Mouse (Mus musculus) liver, postnatal 0 days (tissue): ENCODE data around the gene Il15. TPM values are rescaled to one million over a fixed set of nuclear protein-coding genes. Genes with fewer than 3 reads are reported as not detected.

Experiments used
- ATAC-seq: fragments of 200-750 bp; cut with Nextera tagmentation; 2 replicates; pipeline ENCODE4 v1.8.0; 2017; ENCODE audit warnings: mild to moderate bottlenecking, moderate library complexity
- DNase-seq: peaks from one replicate; pipeline ENCODE4 v3.0.0-alpha.2; 2016
- H3K27ac ChIP-seq: fragments of 300-500 bp; sonication (generic); 2 replicates; pipeline ENCODE4 v1.5.1; 2014; ENCODE audit warnings: antibody characterized with exemption, moderate library complexity, mild to moderate bottlenecking, low read depth
- H3K27me3 ChIP-seq: fragments of 300-500 bp; sonication (generic); 2 replicates; pipeline ENCODE4 v1.6.1; 2014; ENCODE audit warnings: low read length, control low read depth, mixed read lengths; ENCODE audit not compliant: insufficient read depth
- H3K36me3 ChIP-seq: fragments of 300-500 bp; sonication (generic); replicated peaks from 2 replicates; pipeline ENCODE4 v1.6.1; 2014; ENCODE audit warnings: mild to moderate bottlenecking, control low read depth, low read length, moderate library complexity, mixed read lengths; ENCODE audit not compliant: insufficient read depth
- H3K4me1 ChIP-seq: fragments of 300-500 bp; sonication (generic); 2 replicates; pipeline ENCODE4 v1.6.1; 2014; ENCODE audit warnings: antibody characterized with exemption, mild to moderate bottlenecking, control low read depth; ENCODE audit not compliant: insufficient read depth
- H3K4me2 ChIP-seq: fragments of 300-500 bp; sonication (generic); 2 replicates; pipeline ENCODE4 v1.6.1; 2014; ENCODE audit warnings: low read depth, mild to moderate bottlenecking, low read length, moderate library complexity, mixed read lengths
- H3K4me3 ChIP-seq: fragments of 300-500 bp; sonication (generic); 2 replicates; pipeline ENCODE4 v1.5.1; 2014; ENCODE audit warnings: low read depth, low read length
- H3K9ac ChIP-seq: fragments of 300-500 bp; sonication (generic); replicated peaks from 2 replicates; pipeline ENCODE4 v1.6.1; 2014; ENCODE audit warnings: mild to moderate bottlenecking, moderate library complexity
- H3K9me3 ChIP-seq: fragments of 300-500 bp; sonication (generic); 2 replicates; pipeline ENCODE4 v1.6.1; 2016; ENCODE audit warnings: mild to moderate bottlenecking, control low read depth, low read length, mixed read lengths
- CTCF ChIP-seq: sonication (generic); IDR thresholded peaks from 2 replicates; pipeline ENCODE4 v1.5.1; 2016; ENCODE audit warnings: antibody characterized with exemption, low read depth
- EP300 ChIP-seq: IDR thresholded peaks from 2 replicates; pipeline ENCODE4 v1.6.1; 2016; ENCODE audit warnings: antibody characterized with exemption, low read depth, mild to moderate bottlenecking
- WGBS: fragments of 180-500 bp; shearing (Covaris S2); extraction: QIAGEN DNeasy Blood & Tissue Kit; methylation state at CpG from one replicate; pipeline ENCODE4 v1.1.7; 2014; ENCODE audit not compliant: insufficient replicate concordance; 5-methylcytosine and 5-hydroxymethylcytosine counted together
- polyA plus RNA-seq: library from polyadenylated mRNA; unstranded; fragments of >200 nt; fragmentation: Nextera tagmentation; extraction: Ambion mirVana; gene quantifications from 2 replicates; pipeline ENCODE4 v1.2.1, GENCODE M21; 2015

Il15 gene
- polyA plus RNA-seq, 1 experiment from 2014 or later: 7.3 TPM

- peak overlapping the region; percentile 19; the same call in 1 of the 2 replicates for H3K27ac ChIP-seq
- no peaks in the 10 kb centered on the region for H3K27me3 ChIP-seq
- H3K36me3 ChIP-seq: no peaks in the 10 kb centered on the region; the same call in 1 of the 2 replicates
- ATAC-seq: peak; percentile 54
- TF ChIP-seq EP300 (peak; percentile 43; the same call in 1 of the 2 replicates), CTCF (no peak)
- no peak overlapping the region for H3K9ac ChIP-seq
- H3K9me3 ChIP-seq: no peaks in the 10 kb centered on the region
- H3K4me2 ChIP-seq: no peak overlapping the region
- WGBS: 31% methylated on average over 4 of the region's 4 CpGs
- no peak for DNase-seq
- no peak overlapping the region for H3K4me3 ChIP-seq
- H3K4me1 ChIP-seq: 0 out of 2 replicates have a peak, but pooled peaks cover 5% of the 10 kb centered on the region
These were observed 28.6 kb downstream of the Il15 start for GRCm38 (mm10) chr8:82374470-82374869.

- 77% methylated on average over 6 of the region's 6 CpGs for WGBS
- Histone ChIP-seq H3K4me2 (no peak overlapping the region), H3K36me3 (no peaks in the 10 kb centered on the region; the same call in 1 of the 2 replicates)
These were observed 30.2 kb downstream of the Il15 start for GRCm38 (mm10) chr8:82372846-82373245.

GRCm38 (mm10) chr8:82370657-82371056 is 32.4 kb downstream of the Il15 start:
- no peaks in the 10 kb centered on the region for H3K9me3 ChIP-seq
- H3K4me2 ChIP-seq: no peak overlapping the region
- no peak overlapping the region for H3K4me3 ChIP-seq
- no peaks in the 10 kb centered on the region for H3K4me1 ChIP-seq
- DNase-seq: no peak
- TF ChIP-seq EP300 (no peak), CTCF (no peak)
- H3K36me3 ChIP-seq: no peaks in the 10 kb centered on the region; the same call in 1 of the 2 replicates
- H3K27me3 ChIP-seq: no peaks in the 10 kb centered on the region
- H3K9ac ChIP-seq: no peak overlapping the region
- ATAC-seq: no peak
- H3K27ac ChIP-seq: no peak overlapping the region
- WGBS: 63% methylated on average over 6 of the region's 6 CpGs

More at GRCm38 (mm10) chr8:82372846-82373245, 30.2 kb downstream of the Il15 start:
- TF ChIP-seq CTCF (no peak), EP300 (no peak)
- 0 out of 2 replicates have a peak, but pooled peaks cover 5% of the 10 kb centered on the region for H3K4me1 ChIP-seq
- H3K27me3 ChIP-seq: no peaks in the 10 kb centered on the region
- DNase-seq: no peak
- H3K27ac ChIP-seq: no peak overlapping the region
- no peaks in the 10 kb centered on the region for H3K9me3 ChIP-seq
- H3K9ac ChIP-seq: no peak overlapping the region
- H3K4me3 ChIP-seq: no peak overlapping the region
- no peak for ATAC-seq

- Histone ChIP-seq H3K27ac (no peak overlapping the region), H3K27me3 (no peaks in the 10 kb centered on the region), H3K4me2 (no peak overlapping the region), H3K9ac (no peak overlapping the region), H3K4me1 (no peaks in the 10 kb centered on the region), H3K4me3 (no peak overlapping the region), H3K9me3 (no peaks in the 10 kb centered on the region), H3K36me3 (0 out of 2 replicates have a peak, but pooled peaks cover 2% of the 10 kb centered on the region)
- WGBS: 76% methylated on average over 1 of the region's 1 CpGs
- TF ChIP-seq EP300: no peak
- TF ChIP-seq CTCF: no peak
- no peak for DNase-seq
- ATAC-seq: no peak
These were observed 42.0 kb downstream of the Il15 start for GRCm38 (mm10) chr8:82361061-82361460.

- DNase-seq: no peak
- Histone ChIP-seq H3K36me3 (0 out of 2 replicates have a peak, but pooled peaks cover 2% of the 10 kb centered on the region), H3K4me1 (no peaks in the 10 kb centered on the region), H3K9me3 (no peaks in the 10 kb centered on the region), H3K9ac (no peak overlapping the region), H3K27me3 (no peaks in the 10 kb centered on the region), H3K27ac (no peak overlapping the region), H3K4me3 (no peak overlapping the region), H3K4me2 (no peak overlapping the region)
- TF ChIP-seq CTCF: no peak
- no peak for ATAC-seq
- WGBS: 72% methylated on average over 2 of the region's 2 CpGs
These were observed 46.9 kb downstream of the Il15 start for GRCm38 (mm10) chr8:82356091-82356490.

GRCm38 (mm10) chr8:82351268-82351943 is 51.6 kb downstream of the Il15 start:
- Histone ChIP-seq H3K4me2 (no peak overlapping the region), H3K36me3 (no peaks in the 10 kb centered on the region), H3K4me3 (no peak overlapping the region), H3K27ac (no peak overlapping the region), H3K9me3 (no peaks in the 10 kb centered on the region), H3K9ac (no peak overlapping the region), H3K27me3 (no peaks in the 10 kb centered on the region), H3K4me1 (0 out of 2 replicates have a peak, but pooled peaks cover 3% of the 10 kb centered on the region)
- no peak for TF ChIP-seq EP300
- peak; percentile 55 for TF ChIP-seq CTCF
- 49% methylated on average over 1 of the region's 1 CpGs for WGBS
- peak; percentile 17 for DNase-seq
- no peak; the same call in 1 of the 2 replicates for ATAC-seq
